Mouse (Mus musculus): ENCODE measurements around the gene Dld. TPM values are rescaled to one million over a fixed set of nuclear protein-coding genes. Genes with fewer than 3 reads are reported as not detected.

Dld gene
- total RNA-seq, 2 experiments from 2014 or later, result 107 to 108 TPM

- no peak for DNase-seq (ENCODE audit: low spot score in 2 of 2)
- intact Hi-C loops (cut with DNase I), result no loop called here
Measured at GRCm38 (mm10) chr12:31327139-31327538, 24.1 kb downstream of the Dld start.

GRCm38 (mm10) chr12:31323136-31323695 lies 28.0 kb downstream of the Dld start:
- DNase-seq (ENCODE audit: low spot score in 2 of 2), result no peak
- intact Hi-C loops (cut with DNase I), result no loop called here

DNA sequence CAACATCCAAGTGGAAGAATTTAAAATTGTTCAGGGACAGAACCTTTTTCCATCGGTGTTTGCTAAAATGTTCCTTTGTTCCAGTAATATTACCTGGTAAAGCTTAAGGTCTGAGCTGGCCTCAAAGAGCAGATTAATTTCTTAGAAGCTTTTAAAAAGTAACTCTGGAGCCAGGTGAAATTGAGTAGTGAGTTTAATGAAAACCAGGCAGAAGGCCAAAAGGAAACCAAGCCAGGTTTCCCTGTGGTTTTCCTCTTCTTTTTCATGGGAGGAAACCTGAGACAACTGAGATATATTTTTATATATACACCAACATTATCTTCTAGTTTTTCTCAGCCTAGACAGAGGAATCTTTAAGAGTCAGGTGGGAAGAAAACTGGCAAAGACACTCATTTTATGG lies 29.7 kb downstream of the Dld start:
- no peak for DNase-seq (ENCODE audit: low spot score in 2 of 2)
- intact Hi-C loops (cut with DNase I), result no loop called here

GRCm38 (mm10) chr12:31320817-31321216 lies 30.4 kb downstream of the Dld start:
- DNase-seq (ENCODE audit: low spot score in 2 of 2), result no peak
- intact Hi-C loops (cut with DNase I), result no loop called here

DNA sequence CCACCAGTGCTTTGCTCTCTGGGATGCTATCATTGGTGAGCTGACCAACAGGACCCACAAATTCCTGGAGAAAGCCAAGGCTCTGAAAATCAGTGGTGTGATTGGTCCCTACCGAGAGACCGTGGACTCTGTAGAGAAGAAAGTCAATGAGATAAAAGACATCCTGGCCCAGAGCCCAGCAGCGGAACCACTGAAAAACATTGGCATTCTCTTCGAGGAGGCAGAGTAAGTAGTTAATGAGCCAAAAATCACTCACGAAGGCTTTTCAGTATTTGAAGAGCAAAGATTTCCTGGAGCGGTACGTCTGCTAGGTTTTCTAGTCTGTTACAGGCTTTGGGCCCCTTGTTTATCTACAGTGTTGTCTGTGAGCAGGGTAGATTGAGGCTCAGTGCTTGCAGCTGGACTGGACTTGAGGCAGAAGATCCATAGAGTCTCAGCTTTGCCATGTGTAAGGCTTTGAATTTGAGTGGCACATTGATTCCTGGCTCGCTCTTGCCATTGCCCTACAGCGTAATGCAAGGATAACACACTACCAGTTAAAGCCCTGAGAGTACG lies 32.8 kb downstream of the Dld start:
- DNase-seq (ENCODE audit: low spot score in 2 of 2), result no peak
- intact Hi-C loops (cut with DNase I), result no loop called here

- no peak for DNase-seq (ENCODE audit: low spot score in 2 of 2)
- intact Hi-C loops (cut with DNase I), result no loop called here
Measured at GRCm38 (mm10) chr12:31317670-31318408, 33.4 kb downstream of the Dld start.

GRCm38 (mm10) chr12:31315961-31316360 lies 35.3 kb downstream of the Dld start:
- DNase-seq (ENCODE audit: low spot score in 2 of 2), result no peak
- intact Hi-C loops (cut with DNase I), result no loop called here

DNA sequence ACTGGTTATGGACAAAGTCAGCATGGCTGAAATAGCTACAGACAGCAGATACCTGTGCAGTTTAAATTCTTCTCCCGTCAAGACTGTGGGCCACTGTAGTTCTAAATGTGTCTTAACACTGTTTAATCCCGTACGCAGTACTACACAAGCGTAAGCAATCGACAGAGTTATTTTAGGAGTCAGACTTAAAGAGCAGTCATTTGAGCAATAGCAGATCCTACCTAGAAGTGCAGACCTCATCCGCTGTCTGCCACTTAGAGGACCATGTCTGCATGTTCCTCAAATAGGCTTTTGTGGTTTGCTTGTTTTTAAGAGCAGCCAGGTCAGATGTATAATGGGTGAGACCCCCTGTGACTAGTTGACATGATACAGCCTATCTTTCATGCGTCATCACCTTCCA lies 36.9 kb downstream of the Dld start:
- DNase-seq (ENCODE audit: low spot score in 2 of 2), result no peak
- intact Hi-C loops (cut with DNase I), result no loop called here

DNA sequence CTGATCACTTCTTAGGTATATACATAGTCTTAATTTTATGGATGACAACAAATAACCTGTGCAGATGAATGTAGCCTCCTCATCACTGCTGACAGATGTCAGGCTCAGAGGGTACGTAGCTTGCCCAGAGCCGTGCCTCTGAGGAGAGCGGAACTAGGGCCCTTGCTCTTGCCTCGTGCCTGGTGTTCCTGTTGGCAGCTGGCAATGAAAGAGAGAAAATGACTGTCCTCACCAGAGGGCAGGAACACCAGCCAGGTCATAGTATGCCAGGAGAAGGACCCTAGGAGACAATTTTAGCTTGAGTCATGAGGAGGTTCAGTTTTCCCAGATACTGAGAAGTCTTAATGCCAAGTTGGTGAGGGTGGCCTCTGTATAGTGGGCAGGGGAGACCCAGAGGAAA lies 38.1 kb downstream of the Dld start:
- no peak for DNase-seq (ENCODE audit: low spot score in 2 of 2)
- intact Hi-C loops (cut with DNase I), result no loop called here

DNA sequence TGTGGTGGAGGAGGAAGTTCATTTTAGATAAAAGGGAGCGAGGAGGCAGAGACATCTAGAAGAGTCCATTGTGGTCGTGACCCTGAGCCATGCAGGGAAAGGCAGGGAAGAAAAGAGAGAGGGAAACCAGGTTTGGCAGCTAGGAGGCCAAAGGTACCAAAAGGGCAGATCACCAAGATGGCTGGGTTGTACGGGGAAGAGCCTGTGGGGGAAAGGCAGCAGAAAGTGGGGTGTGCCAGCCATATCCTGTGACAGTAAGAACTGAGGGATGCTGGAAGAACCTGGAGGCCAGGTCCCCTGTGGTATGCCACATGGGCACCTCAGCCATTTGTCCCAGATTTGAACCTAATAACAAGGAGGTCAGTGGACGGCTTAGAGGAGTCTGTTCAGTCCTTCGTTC lies 39.0 kb downstream of the Dld start:
- intact Hi-C loops (cut with DNase I), result no loop called here
- no peak for DNase-seq (ENCODE audit: low spot score in 2 of 2)

DNA sequence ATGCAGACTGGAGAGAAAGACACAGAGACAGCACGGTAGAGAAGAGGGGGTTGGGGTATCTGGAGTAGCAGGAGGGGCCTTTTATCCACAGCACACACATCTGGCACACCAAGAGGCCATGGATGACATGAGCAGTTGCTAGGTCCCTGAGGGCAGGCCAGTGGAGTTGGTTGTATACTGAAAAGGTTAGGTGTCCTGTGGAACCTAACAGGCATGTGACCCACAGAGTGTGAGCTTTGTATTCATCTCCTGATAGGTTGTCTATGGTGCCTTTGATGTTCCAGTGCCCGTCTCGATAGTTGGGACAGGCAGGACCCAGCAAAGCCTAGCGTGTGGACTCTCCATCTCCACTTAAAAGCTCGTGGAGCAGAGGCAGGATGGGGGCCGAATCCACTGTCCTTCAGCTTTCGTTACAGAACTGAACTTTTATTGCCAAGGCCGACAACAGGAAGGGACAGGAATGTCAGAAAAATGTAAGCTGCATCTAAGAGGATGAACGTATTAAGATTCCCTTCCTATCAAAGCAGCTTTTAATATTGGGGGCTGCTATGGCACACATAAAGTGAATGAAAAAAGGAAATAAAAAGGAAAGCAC lies 39.5 kb downstream of the Dld start:
- DNase-seq (ENCODE audit: low spot score in 2 of 2), result no peak
- intact Hi-C loops (cut with DNase I), result no loop called here

DNA sequence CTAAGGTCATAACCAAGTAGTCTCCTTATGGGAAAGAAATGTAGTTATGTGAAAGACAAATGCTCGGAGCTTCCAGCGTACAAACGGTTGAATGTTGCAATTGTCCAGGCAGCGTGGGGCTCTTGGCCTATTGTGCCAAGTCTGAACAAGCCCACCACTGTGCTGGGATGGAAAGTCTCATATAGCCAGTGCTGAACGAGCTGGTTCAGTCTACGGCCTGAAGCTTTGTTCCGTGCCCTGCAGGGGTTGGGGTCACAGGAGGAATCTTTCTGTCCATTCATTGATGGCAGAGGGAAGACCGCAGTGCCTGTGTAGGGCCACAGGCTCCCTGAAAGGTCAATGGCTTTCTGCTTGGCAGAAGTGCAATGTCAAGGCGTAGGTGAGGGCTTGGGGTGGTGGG lies 40.6 kb downstream of the Dld start:
- intact Hi-C loops (cut with DNase I), result no loop called here
- DNase-seq (ENCODE audit: low spot score in 2 of 2), result no peak

DNA sequence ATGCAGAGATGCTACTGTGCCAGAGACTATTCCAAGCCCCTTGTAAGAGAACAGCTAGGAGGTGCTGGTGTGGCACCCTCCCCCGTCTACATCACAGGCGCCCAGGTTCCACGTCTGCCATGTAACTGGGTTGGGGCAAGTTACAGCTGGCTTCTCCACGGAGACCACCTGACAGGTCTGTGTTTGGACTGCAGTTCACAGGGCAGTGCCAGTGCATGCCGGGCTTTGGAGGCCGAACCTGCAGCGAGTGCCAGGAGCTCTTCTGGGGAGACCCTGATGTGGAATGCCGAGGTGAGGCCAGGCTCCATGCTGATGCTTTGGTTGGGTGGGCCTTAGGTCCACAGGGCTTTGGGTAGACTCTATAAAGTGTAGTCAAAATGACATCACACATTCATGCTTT lies 43.5 kb downstream of the Dld start:
- DNase-seq (ENCODE audit: low spot score in 2 of 2), result no peak
- intact Hi-C loops (cut with DNase I), result no loop called here

DNA sequence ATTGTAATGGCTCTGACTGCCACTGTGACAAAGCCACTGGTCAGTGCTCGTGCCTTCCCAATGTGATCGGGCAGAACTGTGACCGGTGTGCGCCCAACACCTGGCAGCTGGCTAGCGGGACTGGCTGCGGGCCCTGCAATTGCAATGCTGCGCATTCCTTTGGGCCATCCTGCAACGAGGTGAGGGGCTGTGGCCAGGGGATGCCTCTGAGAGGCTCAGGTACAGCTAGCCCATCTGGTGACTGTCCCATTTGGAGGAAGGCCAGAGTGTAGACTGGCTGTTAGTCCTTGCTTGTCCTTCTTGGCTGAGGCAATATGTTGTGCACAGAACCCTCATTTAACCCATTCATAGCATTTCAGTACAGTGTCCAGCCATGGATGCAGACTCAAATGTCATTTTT lies 44.2 kb downstream of the Dld start:
- intact Hi-C loops (cut with DNase I), result no loop called here
- no peak for DNase-seq (ENCODE audit: low spot score in 2 of 2)

DNA sequence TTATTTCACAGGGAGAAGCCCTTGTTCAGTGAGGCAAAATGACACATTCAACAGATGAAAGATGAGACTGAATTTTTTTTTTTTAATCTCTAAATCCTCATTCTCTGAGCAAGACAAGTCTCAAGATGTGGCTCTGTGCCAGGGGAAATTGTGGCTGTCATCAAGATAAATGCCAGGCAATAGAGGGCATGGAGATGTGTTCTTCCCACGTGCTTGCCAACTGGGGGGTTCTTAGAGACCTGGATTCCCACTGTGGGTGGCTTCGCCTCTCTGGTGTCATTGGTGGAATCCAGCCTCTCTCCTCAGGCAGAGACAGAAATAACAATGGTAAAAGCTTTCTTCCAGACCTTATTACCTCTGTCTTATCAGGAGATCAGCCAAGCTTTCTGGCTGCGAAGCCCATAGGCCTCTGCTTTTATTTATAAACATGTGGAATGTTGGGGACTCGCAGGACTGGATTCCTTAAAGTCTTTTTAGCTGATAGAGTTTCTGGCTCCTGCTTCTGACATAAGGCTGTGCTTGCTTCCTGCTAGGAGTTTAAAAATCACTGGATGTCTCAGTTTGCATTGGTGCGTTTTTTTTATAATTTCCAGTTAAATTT lies 45.1 kb downstream of the Dld start:
- DNase-seq (ENCODE audit: low spot score in 2 of 2), result peak in 1 of 2 experiments; percentile 6
- intact Hi-C loops (cut with DNase I), result no loop called here

- intact Hi-C loops (cut with DNase I), result no loop called here
- no peak for DNase-seq (ENCODE audit: low spot score in 2 of 2)
Measured at GRCm38 (mm10) chr12:31302766-31303511, 48.3 kb downstream of the Dld start.

- intact Hi-C loops (cut with DNase I), result no loop called here
- no peak for DNase-seq (ENCODE audit: low spot score in 2 of 2)
Measured at GRCm38 (mm10) chr12:31302266-31302665, 49.0 kb downstream of the Dld start.

- DNase-seq (ENCODE audit: low spot score in 2 of 2), result no peak
- intact Hi-C loops (cut with DNase I), result no loop called here
Measured at GRCm38 (mm10) chr12:31300276-31300675, 51.0 kb downstream of the Dld start.

DNA sequence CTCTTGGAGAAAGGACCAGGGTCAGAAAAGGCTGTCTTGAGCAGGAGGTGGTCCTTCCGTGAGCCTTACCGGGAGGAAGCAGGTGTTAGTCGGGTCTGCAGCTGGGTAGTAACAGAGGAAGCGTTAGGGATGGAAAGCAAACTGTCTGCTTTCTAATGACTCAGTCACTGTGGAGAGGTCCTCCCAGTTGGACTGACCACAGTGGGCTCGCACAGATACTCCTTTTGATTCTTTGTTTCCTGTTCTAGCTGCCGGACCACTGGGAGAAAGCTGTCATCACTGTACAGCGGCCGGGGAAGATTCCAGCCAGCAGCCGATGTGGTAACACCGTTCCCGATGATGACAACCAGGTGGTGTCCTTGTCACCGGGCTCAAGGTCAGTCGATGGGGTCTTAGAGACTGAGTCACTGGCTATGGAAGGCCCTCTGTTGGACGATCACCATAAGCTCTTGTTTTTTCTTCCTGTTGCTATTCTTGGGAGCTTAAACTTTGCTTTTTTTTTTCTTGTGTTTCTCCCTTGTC lies 51.5 kb downstream of the Dld start:
- intact Hi-C loops (cut with DNase I), result no loop called here
- DNase-seq (ENCODE audit: low spot score in 2 of 2), result no peak

- intact Hi-C loops (cut with DNase I), result no loop called here
- DNase-seq (ENCODE audit: low spot score in 2 of 2), result no peak
Measured at GRCm38 (mm10) chr12:31299126-31299525, 52.1 kb downstream of the Dld start.

Measured in left cerebral cortex, postnatal 36 days (tissue).